Mouse (Mus musculus): ENCODE data around the gene Sntg2.

Gene Sntg2

GRCm38 (mm10) chr12:30283741-30284140 is 89.4 kb downstream of the Sntg2 start:
- DNase-seq (ENCODE audit: low spot score), result no peak

- DNase-seq (ENCODE audit: low spot score), result no peak
These were observed 100.8 kb downstream of the Sntg2 start for GRCm38 (mm10) chr12:30272242-30272985.

DNA sequence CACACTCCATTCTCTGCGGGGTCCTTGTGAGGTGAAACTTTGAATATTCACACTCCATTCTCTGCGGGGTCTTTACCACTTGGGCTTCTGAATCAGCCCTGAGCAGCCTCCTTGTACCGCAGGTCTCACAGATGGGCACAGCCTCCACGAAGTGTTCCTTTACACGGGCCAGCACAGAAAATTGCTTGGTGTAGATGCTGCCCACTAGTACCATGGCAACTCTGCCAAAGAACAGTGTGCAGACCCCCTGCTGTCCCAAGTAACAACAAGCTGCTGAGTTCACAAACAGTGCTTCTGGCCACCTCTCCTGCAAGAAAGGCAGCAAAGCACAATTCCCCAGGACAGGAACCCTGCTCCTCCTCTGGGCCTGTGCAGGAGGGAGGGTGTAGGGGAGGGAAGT is 109.0 kb downstream of the Sntg2 start:
- DNase-seq (ENCODE audit: low spot score), result no peak

GRCm38 (mm10) chr12:30261187-30261586 is 112.0 kb downstream of the Sntg2 start:
- no peak for DNase-seq (ENCODE audit: low spot score)

GRCm38 (mm10) chr12:30258641-30259040 is 114.5 kb downstream of the Sntg2 start:
- DNase-seq (ENCODE audit: low spot score), result no peak

DNA sequence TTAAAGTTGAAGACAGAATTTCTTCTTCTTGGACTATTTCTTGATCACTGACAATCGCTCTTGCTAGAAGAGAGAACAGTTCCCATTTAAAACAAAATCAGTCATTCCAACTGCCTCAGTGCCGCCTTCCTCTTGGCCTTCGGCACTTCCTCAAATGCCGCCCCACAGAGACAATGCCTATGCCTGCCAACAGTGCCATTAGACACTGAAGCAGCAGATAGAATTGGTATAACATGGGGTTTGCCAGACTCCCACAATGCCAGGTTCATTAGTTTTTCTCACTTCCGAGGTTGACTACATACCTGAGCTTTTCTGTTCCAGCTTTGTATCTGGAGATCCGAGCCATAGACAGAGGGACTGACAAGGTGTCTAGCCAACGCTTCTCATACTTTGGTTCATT is 115.5 kb downstream of the Sntg2 start:
- no peak for DNase-seq (ENCODE audit: low spot score)

DNA sequence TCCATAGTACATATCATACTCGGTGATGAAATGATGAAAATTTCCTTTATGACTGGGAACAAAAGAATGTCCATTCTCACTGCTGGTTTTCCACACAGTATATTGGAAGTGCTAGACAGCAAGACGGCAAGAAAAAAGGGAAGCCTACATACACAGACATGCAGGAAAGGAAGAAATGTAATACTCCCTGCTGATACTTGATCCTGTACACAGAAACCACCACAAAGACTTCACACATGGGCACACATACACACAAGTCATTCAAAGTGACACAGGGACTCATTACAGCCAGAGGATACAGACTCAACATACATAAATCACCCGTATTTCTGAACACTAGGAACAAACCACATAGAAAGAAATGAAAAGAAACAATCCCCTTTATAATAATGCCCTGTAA is 117.0 kb downstream of the Sntg2 start:
- DNase-seq (ENCODE audit: low spot score), result no peak

- no peak for DNase-seq (ENCODE audit: low spot score)
These were observed 118.6 kb downstream of the Sntg2 start for GRCm38 (mm10) chr12:30254581-30254980.

GRCm38 (mm10) chr12:30252381-30252780 is 120.8 kb downstream of the Sntg2 start:
- no peak for DNase-seq (ENCODE audit: low spot score)

DNA sequence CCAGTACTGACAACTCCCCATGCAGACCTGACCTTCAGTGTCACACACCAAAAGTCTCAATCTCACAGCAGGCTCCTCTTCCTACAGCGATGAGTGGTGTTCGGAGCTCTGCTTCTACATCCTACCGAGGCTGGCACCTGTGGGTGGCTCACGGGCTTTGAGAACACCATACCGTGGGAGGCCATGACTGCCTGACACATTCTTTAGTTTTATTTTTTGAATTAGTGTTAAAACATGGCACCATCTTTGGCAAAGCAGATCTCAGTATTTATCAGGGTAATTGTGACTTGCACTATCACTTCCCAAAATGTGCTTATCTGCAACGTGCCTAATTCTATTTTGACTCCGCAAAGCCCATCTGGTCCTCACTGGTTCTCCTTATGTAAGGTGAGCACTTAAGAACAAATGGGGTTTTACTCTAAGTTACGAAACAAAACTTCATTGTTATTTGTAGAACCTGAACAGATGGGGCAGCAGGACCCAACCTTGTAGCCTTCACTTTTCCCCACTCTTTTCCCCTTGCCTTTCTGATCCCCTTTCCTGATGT is 121.8 kb downstream of the Sntg2 start:
- no peak for DNase-seq (ENCODE audit: low spot score)

DNA sequence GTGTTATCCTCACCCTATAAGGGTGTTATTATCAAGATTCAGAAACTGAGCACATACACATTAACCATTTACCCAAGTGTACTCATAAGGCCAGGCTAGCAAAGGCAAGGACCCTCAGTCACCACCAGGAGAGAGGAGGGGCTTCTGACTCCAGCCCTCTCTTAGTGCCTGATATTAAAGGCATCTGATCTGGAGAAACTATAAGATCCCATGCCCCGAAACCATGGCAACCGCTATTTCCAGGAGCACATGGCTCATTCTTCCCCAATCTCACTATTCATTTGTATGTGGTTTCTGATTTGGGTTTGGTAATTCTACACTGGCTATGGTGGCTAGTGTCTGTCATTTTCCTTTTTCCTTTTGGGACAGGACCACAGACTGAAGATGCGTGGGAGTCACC is 124.1 kb downstream of the Sntg2 start:
- DNase-seq (ENCODE audit: low spot score), result no peak

GRCm38 (mm10) chr12:30246286-30246945 is 126.8 kb downstream of the Sntg2 start:
- no peak for DNase-seq (ENCODE audit: low spot score)

- DNase-seq (ENCODE audit: low spot score), result no peak
These were observed 129.0 kb downstream of the Sntg2 start for GRCm38 (mm10) chr12:30244194-30244593.

DNA sequence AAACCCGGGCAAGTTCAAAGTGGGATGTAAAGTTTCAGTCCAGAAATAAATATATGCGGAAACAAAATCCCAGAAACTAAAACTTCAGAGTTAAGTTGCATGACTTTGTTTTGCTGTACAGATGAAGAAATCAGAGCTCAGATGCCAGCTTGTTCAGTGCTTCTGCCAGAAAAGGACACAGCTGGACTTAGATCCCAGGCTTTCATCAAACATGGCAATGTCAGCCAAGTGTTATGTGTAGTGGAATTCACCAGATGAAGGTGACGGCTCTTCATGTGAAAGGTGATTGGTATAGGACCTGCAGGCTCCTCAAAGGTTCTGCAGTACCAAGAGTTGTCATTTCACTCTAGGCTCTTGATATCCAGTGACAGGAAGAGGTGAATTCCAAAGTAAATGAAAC is 132.3 kb downstream of the Sntg2 start:
- no peak for DNase-seq (ENCODE audit: low spot score)

GRCm38 (mm10) chr12:30234940-30235339 is 138.2 kb downstream of the Sntg2 start:
- no peak for DNase-seq (ENCODE audit: low spot score)

DNA sequence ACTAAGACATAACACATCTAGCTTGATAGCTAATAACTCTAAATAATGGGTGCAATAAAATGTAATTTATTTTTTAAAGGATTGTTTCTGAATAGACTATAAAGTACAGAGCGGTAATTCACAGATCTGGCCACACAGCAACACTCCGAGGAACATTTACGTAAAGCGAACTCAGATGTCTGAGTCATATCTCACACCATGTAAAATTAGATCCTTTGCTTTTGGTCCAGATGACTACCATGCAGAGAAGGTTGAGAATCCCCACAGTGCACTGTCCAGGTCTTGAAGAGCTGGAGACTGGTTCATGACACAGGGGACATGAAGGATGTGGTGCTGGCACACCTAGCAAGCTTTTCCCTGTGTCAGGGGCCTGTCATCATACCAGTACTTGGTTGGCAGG is 145.2 kb downstream of the Sntg2 start:
- DNase-seq (ENCODE audit: low spot score), result no peak

- no peak for DNase-seq (ENCODE audit: low spot score)
These were observed 146.9 kb downstream of the Sntg2 start for GRCm38 (mm10) chr12:30226247-30226646.

DNA sequence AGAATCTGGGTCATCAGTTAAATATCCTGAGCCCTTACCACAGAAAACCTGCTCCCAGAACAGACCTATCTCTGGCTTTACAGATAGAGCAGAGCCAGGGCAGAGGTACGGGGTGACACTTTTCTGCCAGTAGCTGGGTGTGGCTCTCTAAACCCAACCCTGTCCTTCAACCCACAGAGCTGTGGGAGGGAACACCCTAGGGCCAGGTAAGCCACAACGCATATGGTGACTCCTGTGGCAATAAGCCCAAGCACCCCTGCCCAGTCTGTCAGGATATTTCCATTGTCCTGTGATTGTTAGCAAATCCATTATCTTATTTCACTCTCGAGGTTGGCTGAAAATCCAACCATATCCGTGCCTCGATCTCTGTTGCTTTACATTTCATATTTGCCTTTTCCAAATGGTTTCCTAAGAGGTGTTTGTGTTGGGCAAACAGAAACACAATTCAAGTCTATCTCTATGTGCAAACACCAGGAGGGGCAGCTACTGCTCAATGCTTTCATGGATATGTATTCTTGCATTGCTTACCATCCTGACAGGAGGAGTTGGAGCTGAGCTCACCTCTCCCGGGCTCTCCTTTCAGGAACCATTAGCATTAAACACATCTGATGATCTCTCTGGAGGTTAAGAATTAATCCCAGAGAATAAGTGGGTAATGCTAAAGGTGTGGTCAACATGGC is 156.3 kb downstream of the Sntg2 start:
- no peak for DNase-seq (ENCODE audit: low spot score)

DNA sequence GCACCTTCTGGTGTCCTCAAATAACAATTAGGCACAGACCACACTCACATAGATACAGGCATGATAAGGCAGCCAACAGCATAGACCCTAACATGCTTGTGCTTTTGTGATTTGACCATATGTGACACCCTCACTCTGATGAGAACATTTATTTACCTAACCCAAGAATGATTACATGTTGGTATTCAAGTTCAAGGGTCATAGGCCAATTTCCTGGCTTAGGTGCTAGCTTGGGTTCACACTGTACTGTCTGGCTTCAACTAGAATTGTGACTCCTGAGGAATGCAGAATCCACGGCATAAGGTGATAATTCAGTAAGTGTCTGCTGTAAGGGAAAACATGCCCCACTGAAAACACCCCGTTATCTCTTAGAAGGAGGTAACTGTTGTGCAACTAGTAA is 158.4 kb downstream of the Sntg2 start:
- DNase-seq (ENCODE audit: low spot score), result no peak

- DNase-seq (ENCODE audit: low spot score), result no peak
These were observed 162.8 kb downstream of the Sntg2 start for GRCm38 (mm10) chr12:30210388-30210787.

- DNase-seq (ENCODE audit: low spot score), result no peak
These were observed 164.6 kb downstream of the Sntg2 start for GRCm38 (mm10) chr12:30208527-30208926.

DNA sequence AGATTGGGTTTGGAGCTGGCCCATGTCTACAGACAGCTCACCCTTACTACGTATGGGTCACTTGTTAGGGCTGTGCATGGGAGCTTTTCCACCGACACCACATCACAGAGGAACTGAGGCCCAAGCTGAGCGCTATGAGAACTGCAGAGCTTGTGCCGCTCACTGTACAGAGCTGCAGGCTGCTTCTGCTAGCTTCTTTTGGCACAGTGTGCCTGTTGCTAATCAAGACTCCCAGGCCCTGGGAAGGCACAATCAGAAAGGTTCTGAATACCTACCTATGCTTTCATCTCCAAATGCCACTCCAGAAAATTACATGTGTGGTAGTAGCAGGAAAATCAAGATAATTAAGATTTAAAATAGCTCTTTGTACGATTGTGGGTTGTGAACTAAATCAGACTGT is 165.1 kb downstream of the Sntg2 start:
- DNase-seq (ENCODE audit: low spot score), result no peak

- no peak for DNase-seq (ENCODE audit: low spot score)
These were observed 168.7 kb downstream of the Sntg2 start for GRCm38 (mm10) chr12:30204457-30204856.

All from ovary, postnatal 10 days (tissue).